Mouse (Mus musculus): ENCODE measurements around the gene Ppie.
"Not testable (repeated sequence)": the region's sequence is repeated elsewhere in the genome, so short reads cannot be mapped to it uniquely, and the experiment has no call there.

The Ppie gene

GRCm38 (mm10) chr4:123139513-123140154 is at the start of gene Ppie:
Gene Ppie (minus strand): TSS chr4:123139951.
- peak; percentile 71 for DNase-seq (ENCODE audit: low read depth, low spot score)

GRCm38 (mm10) chr4:123184816-123185215 is 45.1 kb upstream of the Ppie start:
- DNase-seq (ENCODE audit: low read depth, low spot score): no peak

- no peak for DNase-seq (ENCODE audit: low read depth, low spot score)
These were observed 43.7 kb upstream of the Ppie start for GRCm38 (mm10) chr4:123183239-123184056.

- no peak for DNase-seq (ENCODE audit: low read depth, low spot score)
These were observed 42.8 kb upstream of the Ppie start, which contains the start of gene Hpcal4 for GRCm38 (mm10) chr4:123182328-123183238. Gene Hpcal4 (plus strand): TSS chr4:123183227.

DNA sequence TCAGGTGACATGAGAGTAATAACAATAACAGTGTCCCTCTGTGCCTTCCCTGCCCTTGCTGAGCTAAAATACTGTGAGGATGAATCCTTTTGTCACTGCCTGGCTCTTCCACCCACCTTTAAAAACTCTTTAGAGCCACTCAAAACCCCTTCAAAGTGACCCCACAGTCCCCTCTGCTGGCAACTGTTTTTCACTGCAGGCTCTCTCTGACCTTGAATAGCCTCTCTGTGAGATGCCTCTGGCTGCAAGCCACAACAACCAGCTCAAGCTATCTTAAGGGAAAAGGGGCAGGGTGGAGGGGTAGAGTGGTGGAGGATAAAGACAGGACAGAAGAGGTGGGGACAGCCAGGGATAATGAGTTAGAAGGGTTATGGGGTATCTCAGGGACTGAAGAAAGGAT is 32.1 kb upstream of the Ppie start:
- DNase-seq (ENCODE audit: low read depth, low spot score): no peak

DNA sequence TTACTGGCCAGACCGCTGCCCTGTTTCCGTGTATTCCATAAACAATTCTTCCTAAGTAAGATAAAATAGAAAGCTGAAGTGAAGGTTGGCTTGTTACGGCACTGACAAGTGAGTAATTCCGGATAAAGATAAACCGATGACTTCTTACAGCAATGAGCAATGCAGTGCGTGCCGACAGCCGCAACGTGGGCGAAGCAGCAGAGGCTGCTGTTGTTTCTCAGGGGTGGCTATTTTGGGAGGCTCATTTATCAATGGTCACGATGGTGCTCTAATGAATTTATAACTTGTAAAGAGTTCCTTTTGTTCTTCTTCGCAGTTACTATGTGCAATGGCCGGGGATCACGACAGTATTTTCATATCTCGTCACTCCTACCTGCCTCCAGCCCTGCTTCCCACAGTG is 24.4 kb upstream of the Ppie start:
- no peak for DNase-seq (ENCODE audit: low read depth, low spot score)

DNA sequence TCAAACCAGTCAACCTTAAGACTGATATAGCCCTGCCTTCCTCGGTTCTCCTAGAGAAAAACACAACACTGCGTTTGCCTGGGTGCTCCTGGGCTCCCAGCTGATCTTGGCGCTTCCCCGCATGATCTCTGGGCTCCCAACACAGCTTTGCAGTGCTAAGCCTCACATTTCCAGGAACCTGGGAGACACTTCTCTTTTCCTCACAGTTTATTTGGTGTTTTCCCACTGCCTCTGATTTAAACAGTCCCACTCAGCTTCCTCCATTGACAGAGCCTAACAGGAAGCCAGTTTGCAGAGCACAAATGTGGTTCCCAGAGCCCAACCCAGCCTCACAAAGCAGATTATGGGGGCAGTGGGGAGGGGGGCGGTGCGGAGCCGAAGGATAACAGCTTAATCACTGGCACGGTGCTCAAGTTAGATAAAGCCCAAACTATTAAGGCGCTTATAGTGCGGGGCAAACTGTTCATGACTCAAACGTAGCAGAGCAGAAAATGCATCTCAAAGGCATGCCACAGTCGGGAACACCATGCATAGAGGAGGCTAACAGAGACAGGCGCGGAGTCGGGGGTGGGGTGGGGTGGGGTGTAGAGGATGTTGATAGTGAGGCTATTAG is 22.7 kb upstream of the Ppie start:
- no peak for DNase-seq (ENCODE audit: low read depth, low spot score)

GRCm38 (mm10) chr4:123161251-123161650 is 21.5 kb upstream of the Ppie start:
- not testable (repeated sequence) for DNase-seq (ENCODE audit: low read depth, low spot score)

- no peak for DNase-seq (ENCODE audit: low read depth, low spot score)
These were observed 20.8 kb upstream of the Ppie start for GRCm38 (mm10) chr4:123160571-123160970.

GRCm38 (mm10) chr4:123155840-123156239 is 16.1 kb upstream of the Ppie start:
- DNase-seq (ENCODE audit: low read depth, low spot score): no peak

DNA sequence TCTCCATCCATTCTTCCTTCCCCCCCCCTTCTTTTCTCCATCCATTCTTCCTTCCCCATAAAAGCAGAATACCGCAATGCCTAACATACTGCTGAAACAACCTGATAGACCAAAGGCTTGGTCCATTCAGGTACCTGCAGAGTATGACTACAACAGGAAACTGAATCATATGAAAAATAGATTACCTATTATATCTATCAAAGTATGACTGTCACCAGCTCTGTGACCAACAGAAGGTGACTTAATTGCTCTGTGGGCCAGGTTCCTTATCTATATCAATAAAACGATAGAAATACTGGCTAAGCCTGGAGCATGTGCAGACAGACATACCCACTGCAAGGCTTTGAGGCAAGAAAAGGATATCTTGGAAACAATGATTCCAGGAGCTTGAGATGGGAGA is 15.7 kb upstream of the Ppie start:
- DNase-seq (ENCODE audit: low read depth, low spot score): no peak

DNA sequence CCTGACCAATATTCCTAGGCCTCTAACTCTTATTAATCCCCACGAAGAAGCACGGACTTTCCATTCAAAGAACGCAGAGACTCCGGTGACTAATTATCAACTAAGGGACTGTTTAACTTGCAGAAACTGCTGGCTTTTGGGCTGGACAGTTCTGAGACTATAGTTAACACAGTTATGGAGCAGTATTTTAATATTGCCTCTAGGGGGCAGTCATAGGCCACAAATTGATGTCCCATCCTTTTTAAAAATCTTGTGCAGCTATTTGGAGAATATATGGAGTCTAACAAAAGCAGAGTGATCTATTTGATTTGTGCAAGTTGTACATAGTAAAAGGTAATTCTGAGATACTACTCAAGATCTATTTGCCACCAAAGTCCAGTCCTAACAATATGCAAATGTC is 15.3 kb upstream of the Ppie start:
- DNase-seq (ENCODE audit: low read depth, low spot score): no peak

DNA sequence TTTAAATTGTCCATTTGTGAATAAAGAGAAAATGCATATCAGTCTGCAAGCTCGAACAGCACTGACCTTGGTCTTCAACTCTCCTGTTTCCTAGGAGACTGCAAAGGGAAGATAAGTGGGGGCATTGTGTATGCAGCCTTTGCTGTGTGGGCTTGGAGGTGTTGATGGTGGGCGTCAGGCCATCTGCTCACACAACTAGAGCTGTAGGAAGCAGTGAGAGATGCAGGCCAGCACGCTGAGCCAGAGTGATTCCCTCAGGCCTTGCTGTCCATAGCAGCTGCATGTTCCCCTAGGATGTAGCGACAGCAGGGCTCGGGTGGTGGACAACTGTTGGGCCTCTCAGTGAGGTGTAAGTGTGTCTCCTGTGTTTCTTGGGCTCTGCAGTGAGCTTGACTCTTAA is 13.2 kb upstream of the Ppie start:
- no peak for DNase-seq (ENCODE audit: low read depth, low spot score)

- no peak for DNase-seq (ENCODE audit: low read depth, low spot score)
These were observed 12.3 kb upstream of the Ppie start for GRCm38 (mm10) chr4:123152003-123152402.

GRCm38 (mm10) chr4:123147446-123148150 is 7.8 kb upstream of the Ppie start:
- no peak for DNase-seq (ENCODE audit: low read depth, low spot score)

GRCm38 (mm10) chr4:123137551-123137950 is 2.2 kb downstream of the Ppie start:
- DNase-seq (ENCODE audit: low read depth, low spot score): no peak

DNA sequence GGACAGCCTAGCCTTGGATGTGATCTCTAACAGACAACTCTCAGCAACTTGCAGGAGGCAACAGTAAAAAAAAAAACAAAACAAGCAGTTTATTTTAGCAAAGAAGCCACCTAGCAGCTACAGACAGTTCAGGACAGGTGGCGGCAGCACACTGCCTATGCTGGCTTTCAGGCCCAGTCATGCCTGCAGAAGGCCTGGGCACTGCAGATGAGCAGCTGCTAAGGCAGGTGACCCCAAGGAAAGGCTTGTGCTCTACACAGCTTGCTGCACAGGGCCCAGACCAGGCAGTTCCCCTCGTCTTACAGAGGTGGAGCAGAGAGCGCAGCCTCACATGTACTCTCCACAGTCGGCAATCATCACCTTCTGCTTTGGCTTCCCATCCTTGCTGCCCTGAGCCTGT is 12.7 kb downstream of the Ppie start:
- DNase-seq (ENCODE audit: low read depth, low spot score): no peak

- no peak for DNase-seq (ENCODE audit: low read depth, low spot score)
These were observed 13.1 kb downstream of the Ppie start for GRCm38 (mm10) chr4:123126626-123127025.

GRCm38 (mm10) chr4:123121286-123121685 is 18.5 kb downstream of the Ppie start:
- DNase-seq (ENCODE audit: low read depth, low spot score): no peak

DNA sequence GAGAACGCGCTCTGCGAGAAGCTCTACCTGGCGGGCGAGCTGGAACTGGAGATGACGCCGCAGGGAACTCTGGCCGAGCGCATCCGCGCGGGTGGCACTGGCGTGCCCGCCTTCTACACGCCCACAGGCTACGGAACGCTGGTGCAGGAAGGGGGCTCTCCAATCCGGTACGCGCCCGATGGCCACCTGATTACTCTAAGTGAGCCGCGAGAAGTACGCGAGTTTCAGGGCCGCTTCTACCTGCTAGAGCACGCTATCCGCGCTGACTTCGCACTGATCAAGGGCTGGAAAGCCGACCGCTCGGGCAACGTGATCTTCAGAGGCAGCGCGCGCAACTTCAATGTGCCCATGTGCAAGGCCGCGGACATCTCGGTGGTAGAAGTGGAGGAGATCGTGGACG is 23.1 kb downstream of the Ppie start:
- not testable (repeated sequence) for DNase-seq (ENCODE audit: low read depth, low spot score)

DNA sequence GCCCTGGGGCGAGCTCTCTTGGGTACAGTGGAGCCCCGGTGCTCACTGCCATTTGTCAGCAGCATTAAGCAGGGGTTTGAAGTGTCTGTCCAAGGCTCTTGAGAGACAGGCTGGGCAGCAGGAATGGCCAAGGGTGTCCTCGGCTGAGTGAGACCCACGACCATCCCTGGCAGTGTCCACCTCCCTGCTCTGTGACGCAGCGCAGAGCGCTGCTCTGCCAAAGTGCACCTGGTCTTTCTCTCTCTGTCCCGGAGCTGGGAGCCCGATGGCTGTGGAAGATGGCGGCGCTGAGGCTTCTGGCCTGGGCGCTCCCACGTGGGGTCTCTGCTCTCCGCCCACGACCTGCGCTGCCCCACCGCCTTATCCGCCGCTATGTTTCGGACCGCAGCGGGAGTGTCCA is 23.7 kb downstream of the Ppie start, which contains the start of gene Oxct2b:
Oxct2b (plus strand) TSS at position 256 of the 400 bp plus-strand sequence.
- DNase-seq (ENCODE audit: low read depth, low spot score): no peak
